Mouse (Mus musculus): ENCODE measurements at regions not wholly inside any gene's neighbourhood (a gene's known extent, or its start where the extent isn't known, plus 50 kb on each side); places are given as distances from the start of the nearest gene placed in this dataset.

DNA sequence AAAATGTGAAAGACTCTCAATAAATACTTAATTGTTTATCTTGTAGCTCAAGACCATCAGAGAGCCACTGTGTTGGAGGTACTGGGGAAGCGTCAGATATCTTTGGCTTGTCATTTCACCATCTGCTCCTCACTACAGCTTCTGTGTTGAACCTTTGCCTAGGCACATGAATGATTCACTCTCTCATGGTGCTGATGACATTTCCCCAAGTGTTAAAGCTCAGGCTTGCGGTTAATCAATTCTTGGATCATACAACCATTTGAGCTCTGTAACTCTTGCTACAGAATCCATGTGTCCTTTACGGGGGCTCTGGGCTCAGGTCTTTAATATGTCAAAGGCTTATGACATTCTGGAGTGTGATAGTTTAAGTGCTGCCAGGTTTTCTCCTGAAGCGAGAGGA, 969.8 kb downstream of the Car8 start:
- TF ChIP-seq CTCF (IDR thresholded peaks at IDR 0.05; ENCODE audit: low read depth) (no peak), EP300 (IDR thresholded peaks at IDR 0.05; ENCODE audit: low read depth) (no peak)

Data from heart, postnatal 0 days (tissue).